Mouse (Mus musculus): ENCODE data around the gene Zbtb43.
A peak's percentile ranks its signal among the peaks of the same experiment; 100 is the strongest.

Gene Zbtb43

DNA sequence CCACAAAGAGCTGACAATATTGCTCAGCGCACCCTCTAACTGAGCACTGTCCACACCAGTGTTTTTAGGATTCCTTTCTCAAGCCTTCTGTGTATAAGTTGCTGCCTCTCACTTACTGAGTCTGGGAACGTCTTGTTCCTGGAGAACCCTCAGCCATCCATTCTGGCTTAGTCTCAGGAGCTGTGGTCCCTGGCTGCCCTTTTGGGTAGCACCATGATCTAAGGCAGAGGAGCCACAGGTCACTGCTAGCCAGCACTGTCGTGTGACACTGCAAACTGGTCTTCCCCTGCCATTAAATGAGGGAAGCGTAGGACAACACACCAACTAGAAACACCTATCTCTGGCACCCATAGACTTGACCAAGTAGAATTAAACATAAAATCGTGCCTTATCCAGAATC is 15.6 kb downstream of the Zbtb43 start:
- no peak for DNase-seq

GRCm38 (mm10) chr2:33452140-33452539 is 16.2 kb downstream of the Zbtb43 start:
- DNase-seq, result peak; percentile 56

DNA sequence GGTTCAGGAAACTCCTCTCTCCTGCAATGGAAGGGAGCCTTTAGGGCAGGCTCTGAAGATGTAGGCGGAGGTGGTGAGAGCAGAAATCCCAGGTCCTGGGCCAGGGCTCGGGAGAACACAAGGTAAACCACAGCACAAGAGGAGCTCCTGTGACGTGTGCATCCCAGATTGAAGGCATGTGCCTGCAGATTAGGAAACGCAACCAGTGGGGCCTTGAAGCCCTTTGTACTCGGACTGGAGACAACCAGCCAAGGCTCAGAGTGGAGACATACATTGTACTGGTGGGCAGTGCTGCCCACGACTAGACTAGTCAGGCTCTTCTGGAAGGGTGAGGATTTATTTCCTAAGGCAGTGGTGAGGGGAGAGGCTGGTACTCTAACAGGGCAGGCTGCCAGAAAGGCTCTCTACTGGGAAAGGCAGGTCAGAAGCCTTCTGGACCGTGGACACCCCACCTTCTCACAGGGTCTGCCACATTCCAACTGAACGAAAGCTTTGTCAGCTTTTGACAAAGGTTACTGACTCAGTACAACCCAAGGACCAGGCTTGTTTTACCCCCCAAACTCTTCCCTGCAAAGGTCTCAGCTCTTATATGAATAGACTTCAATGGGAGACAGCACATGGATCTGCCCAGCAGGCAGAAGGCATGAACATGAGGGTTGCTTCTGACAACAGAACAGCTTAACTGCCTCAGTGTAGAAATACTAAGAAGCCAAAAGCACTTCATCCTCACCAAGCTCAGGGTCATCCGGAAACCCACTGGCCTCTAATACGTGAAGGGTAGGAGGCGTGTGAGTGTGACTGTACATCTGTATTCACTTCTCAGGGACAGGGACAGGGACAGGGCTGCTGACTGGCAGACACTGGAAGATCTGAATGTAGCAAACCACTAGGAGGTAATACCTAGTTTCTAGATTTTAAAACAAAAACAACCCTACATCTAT is 17.1 kb downstream of the Zbtb43 start:
- DNase-seq, result peak; percentile 54

DNA sequence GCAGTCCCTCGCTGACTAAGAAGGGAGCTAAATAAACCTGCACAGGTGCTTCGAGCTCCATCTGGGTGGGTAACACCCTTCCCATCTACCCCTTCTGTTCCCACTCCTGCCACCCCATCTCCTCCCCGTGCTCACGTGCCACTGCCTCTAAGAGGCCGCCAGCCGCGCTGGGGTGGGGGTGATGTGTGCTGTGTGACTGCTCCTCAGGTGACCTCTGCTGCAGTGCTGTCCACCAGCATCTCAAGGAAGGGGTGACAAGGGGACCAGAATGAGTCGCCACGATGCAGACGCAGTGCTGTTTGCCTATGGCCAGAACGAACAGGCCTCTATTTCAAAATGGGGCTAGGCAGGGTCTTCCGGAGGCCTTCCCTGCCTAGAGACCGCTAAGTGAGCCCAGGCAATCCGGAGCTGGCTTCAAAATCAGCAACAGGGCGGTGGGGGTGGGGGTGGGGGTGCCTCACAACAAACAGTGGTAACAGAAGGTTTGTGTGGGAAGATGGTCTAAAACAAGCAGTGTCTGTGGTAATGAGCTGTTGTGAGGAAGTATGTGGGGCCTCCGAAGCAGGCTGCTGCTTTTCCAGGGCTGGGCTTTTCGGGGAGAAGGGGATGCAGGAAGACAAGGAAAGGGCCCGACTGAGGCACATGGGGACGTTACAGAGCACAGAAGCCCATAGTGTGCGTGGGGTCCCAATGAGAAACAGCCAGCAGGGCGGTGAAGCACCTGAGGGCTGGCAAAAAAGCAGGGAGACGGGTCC is 19.1 kb downstream of the Zbtb43 start:
- DNase-seq, result no peak

DNA sequence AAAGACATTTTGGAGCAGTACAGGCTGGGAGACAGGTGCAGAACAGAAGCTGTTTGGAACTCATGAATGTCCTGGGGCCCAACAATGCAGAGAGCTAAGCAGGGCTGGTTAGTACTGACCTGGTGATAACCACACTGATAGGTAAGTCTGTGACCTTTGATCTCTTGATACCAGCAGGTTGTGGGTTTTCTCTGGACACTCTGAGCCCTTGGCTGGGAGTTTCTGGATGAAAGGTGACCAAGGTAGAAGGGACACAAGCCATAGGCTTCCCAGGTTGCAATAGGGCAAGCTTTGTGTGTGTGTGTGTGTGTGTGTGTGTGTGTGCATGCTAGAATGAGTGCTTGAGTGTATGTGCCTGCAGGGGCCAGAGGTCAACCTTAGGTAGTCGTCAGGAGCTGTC is 21.6 kb downstream of the Zbtb43 start:
- no peak for DNase-seq

GRCm38 (mm10) chr2:33445741-33446140 is 22.6 kb downstream of the Zbtb43 start:
- no peak for DNase-seq

GRCm38 (mm10) chr2:33444862-33445261 is 23.5 kb downstream of the Zbtb43 start:
- no peak for DNase-seq

DNA sequence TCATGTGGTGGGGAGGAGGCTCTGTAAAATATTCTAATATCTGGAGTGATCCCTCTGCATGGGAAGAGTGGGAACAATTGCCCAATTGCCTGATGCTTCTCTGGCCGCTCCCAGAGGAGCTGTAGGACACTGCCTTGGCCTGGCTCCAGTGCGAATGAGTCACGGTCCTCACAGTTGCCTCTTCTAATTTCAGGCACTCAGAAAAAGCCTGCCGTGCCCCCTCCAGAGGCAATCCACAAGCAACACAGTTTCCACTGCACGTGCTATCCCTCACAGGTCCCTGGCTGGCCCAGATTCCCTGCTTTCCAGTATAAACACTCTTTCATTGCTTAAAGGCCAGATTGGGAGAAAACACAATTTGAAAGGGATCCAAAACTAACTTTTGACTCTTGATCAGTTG is 24.0 kb downstream of the Zbtb43 start:
- DNase-seq, result peak; percentile 76

DNA sequence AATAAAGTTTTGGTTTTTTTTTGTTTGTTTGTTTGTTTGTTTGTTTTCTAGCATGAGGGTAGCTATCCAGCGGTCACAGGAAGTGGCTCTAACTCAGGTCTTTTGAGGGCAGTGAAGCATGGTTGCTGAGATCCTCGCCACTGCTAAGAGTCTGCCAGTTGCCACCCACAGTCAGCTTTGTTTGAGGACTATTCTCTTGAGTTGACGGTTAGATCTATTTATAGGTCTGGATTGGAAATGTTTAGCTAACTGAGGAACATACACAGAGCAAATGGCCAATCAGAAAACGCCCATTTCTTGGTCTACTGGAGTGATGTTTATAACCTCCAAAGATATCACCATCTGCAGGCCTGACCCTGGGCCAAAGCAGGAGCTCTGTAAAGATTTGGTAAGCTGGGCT is 25.7 kb downstream of the Zbtb43 start:
- DNase-seq, result no peak

GRCm38 (mm10) chr2:33440893-33441292 is 27.5 kb downstream of the Zbtb43 start:
- no peak for DNase-seq

- DNase-seq, result no peak
Observed at GRCm38 (mm10) chr2:33439980-33440670, 28.2 kb downstream of the Zbtb43 start.

DNA sequence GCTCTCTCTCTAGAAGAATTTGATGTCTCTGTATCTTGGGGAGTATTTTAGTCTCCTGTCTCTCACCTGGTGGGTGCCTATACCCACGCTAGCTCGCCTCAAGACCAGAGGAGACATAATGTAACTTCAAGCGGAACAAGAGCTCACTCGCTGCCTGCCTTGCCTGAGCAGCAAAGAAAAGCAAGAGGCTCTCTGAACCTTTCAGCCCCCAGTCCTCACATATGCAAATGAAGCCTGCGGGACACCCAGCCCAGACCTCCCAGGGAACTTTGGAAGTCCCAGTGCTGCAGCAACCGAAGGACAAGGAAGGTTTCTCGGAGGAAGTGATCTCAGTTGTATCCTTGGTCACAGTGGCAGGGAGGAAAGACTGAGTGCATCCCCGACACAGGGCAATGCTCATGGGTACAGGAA is 28.9 kb downstream of the Zbtb43 start:
- no peak for DNase-seq

DNA sequence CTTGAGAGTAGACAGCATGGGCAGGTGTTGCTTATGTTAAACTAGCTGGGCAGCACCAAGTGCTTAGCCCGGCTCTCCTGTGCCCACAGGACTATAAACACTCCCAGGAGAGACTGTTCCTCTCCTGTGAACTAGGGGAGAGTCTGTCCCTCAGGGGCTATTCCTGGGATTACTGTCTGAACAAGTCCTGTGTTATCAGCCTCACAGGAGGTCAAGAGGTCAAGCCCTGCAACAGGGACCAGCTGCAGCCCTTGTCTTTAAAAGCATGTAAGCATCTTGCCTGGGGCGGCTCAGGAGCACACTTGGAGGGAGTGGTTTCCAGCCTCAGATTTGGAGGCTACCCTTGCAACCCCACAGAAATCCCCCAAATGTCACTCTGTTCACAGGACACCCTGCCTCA is 30.0 kb downstream of the Zbtb43 start:
- DNase-seq, result no peak

DNA sequence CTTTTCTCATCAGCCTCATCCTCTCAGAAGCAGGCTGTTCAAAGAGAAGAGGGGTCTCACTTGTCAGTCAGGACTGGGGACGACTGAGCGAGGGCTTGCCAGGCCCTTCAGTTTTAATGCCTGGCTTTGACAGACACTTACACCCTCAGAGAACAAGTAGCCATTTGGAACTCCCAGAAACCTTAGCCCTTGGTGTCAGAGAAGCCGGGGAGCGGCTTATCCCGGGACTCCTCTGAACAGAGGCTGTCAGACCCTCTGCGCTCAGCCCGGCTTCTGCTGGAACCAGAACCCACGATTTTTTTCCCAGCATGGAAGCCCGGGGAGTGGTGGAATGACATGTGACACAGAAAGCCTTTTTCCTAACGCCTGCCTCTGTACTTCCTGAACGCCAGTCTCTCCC is 31.2 kb downstream of the Zbtb43 start:
- no peak for DNase-seq

DNA sequence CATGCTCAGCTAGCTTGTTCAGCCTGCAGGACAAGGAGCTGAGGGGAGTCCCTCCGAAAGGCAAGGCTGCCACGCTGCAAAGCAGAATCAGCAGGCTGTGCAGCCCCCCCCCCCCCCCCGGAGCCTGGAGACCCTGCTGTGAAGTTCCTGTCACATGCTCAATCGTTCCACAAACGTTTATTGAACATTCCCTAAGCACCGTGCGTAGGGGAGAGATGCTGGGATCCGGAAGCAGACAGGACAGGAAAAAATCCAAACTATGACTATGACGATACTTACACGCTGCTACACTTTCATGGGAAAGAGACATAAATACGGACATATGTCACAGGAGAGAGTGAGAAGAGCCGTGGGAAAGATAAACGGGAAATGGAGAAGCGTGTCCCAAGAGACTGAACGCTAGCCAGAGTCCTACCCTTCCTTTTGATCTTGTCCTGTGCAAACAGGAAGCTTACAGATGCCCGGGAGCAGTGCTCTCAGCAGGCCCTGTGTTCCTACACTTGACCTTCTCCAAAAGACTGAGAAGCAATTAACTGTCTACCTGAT is 32.3 kb downstream of the Zbtb43 start:
- DNase-seq, result no peak

GRCm38 (mm10) chr2:33435036-33435650 is 33.2 kb downstream of the Zbtb43 start:
- DNase-seq, result no peak

- DNase-seq, result peak; percentile 76
Observed at GRCm38 (mm10) chr2:33432877-33433276, 35.5 kb downstream of the Zbtb43 start.

DNA sequence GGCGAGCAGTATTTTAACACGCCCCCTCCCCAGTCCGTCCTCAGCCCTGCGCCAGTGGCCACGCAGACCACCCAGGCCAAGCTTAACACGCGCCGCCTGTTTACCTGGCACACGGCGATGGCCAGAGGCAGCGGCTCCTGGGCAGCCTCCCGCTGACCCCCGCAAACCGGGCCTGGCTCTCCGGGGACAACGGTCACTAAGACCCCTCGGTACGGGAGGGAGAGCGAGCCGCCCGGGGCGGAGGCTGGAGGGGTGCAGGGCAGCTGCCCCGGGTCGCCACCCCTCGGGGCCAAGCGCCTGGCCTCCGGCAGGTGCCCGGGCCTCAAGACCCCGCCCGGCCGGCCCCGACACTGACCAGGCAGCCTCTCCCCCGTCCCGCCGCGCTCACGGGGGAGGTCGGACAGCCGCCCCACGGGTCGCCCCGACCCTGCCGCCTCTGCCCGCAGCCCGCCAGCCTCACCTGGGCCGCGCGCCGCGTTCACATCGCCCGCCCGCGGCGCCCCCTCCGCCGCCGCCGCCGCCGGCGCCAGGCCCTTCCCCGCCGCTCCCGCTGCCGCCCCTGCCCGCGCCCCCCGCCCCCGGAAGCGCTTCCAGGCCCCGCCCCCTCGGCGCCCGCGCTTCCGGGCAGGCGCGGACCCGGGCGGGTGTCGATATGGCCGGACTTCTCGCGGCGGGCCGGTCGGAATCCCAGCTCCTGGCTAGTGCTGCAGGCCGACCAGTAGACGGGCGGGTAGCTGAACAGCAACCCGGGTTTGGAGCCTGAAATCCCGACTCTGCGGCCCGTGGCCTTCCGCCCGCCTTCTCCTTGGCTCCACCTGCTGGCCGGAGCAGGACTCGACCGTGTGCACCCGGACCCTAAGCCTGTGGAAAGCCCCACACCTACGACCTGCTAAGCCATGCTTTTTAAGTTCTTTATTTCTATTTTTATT is 37.3 kb downstream of the Zbtb43 start, which contains the start of gene Zbtb34:
Zbtb34 (minus strand) TSS at position 554 of the 929 bp plus-strand sequence.
- peak; percentile 83 for DNase-seq

DNA sequence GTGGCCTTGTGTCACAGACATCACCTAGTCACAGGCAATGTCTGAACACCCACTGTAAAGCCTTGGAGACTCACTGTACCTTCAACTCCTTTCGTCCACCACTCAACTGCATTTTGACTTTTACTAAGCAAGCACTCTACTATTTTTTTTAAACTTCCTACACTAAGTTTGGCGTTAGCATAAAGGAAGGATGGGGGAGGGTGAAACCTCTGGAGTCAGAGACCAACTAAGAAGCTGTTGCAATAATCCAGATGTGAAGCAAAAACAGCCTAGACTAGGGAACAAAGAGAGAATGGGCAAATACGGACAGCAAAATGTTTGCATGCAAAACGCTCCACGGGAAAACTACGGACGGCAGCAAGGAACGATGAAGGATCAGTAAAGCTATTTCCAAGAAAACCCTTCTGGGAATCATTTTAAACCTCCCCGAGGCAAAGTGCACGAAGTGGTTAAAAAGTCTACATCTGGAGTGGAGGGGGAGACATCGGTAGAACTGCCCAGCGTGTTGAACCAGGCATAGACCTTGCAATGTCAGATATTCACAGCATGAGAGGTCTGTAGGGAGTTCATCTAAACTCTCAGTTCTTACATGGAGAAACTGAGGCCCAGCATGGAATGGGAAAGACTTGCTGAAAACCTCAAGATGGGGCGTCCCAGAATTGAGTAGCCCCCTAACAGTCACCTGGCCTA is 38.1 kb downstream of the Zbtb43 start:
- DNase-seq, result no peak

DNA sequence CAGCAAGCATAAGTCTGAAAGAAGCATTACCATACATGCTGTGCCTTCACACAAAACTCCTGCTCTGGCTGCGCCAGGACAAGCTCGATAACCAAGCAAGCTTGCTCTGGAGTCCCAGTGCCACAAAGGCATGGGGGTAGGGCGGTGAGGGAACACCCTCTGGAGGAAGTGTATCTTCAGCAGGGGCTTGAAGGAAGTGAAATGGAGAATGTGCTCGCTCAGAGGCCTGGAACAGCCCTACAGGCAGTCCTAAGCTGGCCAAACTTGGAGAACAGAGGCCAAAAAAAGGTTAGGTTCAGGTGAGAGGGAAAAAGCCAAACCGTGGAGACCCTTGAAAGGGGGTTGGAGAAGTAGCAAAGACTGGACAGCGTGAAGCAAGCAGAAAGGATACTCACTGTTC is 39.0 kb downstream of the Zbtb43 start:
- DNase-seq, result peak; percentile 51
